Mouse (Mus musculus) megakaryocyte progenitor cell, adult 5-6 weeks (primary cell): ENCODE data around the gene Cytip. TPM values are rescaled to one million over a fixed set of nuclear protein-coding genes. Genes with fewer than 3 reads are reported as not detected.
A peak's percentile ranks its signal among the peaks of the same experiment; 100 is the strongest.

ENCODE experiments used
- ATAC-seq: replicated peaks from 2 replicates; pipeline ENCODE4 v1.8.0; 2016; ENCODE audit warnings: mild to moderate bottlenecking, moderate TSS enrichment, inconsistent platforms; ENCODE audit not compliant: poor library complexity
- total RNA-seq, 2 experiments: library from RNA; stranded (forward) in 1 of 2; stranded (reverse) in 1 of 2; fragments of 157-497, 149-512 nt in 1 of 2; fragments of 200-1000 nt in 1 of 2; gene quantifications; 2 replicates each; pipeline versions ENCODE4 v1.2.3 to v1.2.4; 2015 to 2017

The Cytip gene
- total RNA-seq, 2 experiments from 2014 or later, result 14.7 to 46.1 TPM

GRCm38 (mm10) chr2:58163457-58164181 lies 31.7 kb downstream of the Cytip start:
- ATAC-seq, result peak; percentile 47

DNA sequence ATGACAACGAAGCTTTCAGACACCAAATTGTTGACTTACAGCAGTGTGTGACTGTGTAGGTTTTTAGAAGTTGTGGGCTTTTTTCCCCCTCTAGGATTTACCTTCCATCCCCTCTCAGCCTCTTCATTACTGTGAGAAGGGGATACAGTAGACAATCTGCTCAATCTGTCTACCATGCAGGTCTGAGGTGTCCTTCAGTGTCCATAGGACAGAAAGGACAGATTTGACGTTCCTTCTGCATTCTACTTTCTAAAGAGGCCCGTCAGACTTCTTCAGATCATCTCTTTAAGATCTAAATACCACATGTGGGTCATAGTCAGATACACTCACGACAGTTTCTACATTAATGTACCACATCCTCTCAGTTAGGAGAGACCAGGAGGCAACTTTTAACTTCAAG lies 33.5 kb downstream of the Cytip start:
- no peak for ATAC-seq

- ATAC-seq, result peak; percentile 42
These were observed 34.6 kb downstream of the Cytip start for GRCm38 (mm10) chr2:58160541-58161307.

DNA sequence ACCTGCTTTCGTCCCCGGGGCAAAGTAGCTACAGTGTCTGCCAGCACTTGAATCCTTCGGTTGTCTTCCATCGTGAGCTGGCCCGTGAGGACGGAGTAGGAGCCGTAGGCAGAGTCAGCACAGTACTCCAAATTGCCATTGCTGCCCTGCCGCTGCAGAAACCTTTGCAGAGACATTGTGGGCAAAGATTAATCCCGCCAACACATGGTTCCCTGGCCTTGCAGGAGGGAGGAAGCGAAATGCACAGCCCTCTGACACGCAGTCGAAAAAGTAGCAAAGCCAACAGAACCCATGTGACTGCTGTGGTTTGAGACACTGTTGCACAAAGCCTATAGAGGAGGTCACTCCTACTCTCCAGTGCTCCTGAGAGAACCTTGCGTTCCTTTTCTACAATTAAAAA lies 35.5 kb downstream of the Cytip start:
- ATAC-seq, result peak; percentile 51

DNA sequence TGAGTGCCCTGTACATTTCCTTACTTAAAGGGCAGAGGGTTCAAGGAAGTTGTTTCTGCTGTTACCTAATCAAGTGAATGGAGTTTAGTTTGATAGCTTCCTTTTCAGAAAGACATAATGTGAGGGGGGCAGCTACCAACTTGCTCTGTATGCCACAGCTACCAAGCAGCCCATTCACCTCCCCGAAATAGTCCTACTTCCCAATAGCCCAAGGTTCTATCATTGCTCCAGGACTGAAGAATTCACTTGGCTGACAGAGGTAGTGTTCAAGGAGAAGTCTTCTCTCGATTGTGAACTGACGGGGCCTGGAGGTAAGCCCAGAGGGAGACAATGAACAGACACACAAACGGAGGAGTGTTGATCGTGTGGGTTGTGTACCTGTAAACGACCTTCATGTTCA lies 36.2 kb downstream of the Cytip start:
- no peak for ATAC-seq

DNA sequence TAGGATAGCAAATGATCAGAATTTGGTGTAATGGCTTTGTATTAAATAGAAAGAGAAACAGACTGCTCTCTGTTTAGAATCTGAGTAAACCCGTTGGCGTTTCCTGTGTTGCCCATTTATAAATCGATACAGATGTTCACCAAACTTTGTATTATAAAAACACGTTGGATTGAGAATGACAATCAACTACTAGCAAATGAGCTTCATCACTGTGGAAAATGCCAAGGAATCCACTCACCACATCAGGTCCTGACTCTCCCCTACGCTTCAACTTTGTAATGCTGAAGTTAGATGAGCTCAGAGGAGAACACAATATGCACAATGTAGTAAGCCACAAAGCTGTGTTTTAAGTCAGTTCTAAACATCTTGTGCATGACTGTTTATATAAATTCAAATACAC lies 36.8 kb downstream of the Cytip start:
- ATAC-seq, result no peak

DNA sequence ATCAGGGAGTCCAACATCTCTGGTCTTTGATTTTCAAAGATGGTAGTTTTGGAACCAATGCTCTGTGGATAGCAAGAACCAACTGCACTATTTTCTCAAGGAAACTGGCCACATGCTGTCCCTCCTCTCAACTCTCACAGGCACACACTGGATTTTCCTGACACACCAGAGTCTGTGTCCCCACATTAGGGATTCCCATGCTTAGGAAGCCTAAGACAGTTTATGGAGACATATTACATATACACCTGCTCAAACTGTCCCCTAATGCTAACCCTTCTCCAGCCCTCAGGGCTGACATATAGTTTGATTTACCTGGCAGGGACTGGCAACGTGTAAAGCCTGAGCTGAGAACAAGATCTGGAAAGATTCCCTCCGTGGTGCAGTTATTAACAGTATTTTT lies 37.2 kb downstream of the Cytip start:
- ATAC-seq, result no peak

DNA sequence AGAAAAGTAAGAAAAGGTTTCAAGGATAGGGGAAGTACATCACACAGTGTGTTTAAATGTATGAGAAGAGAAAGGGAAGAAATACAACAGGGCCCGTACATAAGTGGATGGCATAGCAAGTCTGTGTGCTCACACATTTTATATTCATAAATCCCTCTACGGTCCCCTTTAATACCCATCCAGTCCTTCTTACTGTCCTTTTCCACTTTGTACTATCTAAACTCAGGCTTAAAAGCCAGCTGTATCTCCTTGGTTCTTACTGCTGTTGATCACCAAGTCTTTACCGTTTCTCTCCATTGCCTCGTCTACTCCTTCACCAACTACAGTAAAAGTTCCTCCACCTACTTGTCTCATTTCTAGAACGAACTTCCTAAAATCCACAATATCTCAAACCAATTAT lies 37.9 kb downstream of the Cytip start:
- no peak for ATAC-seq

DNA sequence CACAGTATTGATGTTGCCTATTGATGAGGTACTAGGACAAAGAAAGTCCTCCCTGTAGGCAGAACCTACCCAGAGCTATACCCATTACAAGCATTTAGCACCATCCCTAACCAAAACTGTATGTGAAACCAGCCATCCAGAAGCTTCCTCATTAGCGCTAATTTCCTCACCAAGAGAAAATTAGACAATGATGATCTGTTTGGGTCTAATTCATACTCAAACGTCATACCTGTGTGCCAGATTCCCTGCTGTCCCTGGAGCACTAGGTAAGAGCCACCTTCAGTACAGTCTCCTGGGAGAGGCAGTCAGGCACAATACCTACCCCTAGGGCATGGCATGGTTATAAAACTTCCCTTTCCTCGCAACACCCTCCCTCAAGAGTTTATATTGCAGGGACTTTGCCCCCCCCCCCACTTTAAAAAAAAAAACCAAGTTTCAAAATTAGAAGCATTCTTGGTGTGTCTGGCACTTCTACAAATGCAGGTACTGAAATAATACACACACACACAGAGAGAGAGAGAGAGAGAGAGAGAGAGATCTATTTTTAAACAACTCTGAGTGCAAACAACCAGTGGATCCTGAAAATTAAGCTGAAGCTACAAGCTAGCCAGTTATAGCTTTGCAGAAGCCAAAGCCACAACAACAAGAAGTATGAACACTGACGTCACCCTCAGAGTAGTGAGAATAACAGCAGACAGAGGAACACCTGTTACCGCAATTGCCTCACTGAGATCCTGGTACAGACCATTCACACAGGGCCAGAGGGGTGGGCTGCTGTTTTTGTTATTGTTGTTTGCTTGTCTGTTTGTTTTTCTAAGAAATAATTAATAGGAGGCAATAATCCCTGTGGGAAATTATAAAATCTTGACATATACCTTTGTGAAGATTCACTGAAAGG lies 38.6 kb downstream of the Cytip start:
- ATAC-seq, result peak; percentile 54

DNA sequence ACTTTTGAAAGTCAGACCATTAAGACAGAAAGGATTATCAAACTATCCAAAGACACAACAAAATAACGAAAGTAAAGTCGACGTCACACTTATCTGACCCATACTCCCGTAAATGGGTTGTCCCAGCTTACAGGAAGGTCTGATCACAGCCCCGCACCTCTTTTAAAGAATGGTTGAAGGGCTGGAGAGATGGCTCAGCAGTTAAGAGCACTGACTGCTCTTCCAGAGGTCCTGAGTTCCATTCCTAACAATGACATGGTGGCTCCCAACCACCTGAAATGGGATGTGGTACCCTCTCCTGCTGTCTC lies 39.3 kb downstream of the Cytip start:
- ATAC-seq, result no peak

DNA sequence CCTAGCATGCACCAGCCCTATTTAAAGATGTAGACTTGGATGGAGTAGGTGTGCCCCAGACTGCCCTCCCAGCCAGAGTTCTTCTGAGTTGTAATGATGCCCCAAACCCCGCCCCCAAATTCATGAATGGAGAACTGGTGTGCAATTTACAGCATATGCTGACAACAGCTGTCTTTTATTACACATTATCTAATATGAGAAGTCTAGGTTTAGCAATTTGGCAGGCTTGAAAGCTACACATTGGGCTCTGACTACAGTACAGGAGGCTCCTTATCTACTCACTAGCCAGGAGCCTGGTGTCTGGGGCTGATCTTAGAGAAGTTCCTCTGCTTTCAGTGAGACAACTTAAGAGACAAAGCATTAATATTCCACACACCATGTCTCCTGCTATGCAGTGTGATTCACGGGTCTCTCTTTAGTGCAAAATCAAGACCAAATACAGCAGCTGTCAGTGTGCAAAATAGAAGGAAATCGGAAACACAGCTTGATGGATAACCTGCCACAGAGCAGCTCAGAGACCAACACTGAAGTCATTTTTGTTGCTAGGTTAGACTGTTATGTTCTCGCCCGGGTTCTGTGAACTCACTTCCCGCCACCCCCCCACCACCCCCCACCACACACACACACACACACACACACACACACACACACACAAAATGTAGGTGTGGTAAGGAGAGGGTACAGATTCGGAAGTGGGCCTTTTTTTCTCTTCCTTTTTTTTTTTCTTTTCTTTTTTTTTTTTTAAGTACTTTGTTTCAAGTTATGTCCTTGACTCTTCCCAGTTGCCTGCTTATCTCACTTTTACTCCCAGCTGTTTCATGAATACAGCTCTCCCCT lies 39.8 kb downstream of the Cytip start:
- ATAC-seq, result peak; percentile 39

GRCm38 (mm10) chr2:58154555-58154954 lies 40.8 kb downstream of the Cytip start:
- no peak for ATAC-seq

GRCm38 (mm10) chr2:58153742-58154141 lies 41.6 kb downstream of the Cytip start:
- no peak for ATAC-seq

DNA sequence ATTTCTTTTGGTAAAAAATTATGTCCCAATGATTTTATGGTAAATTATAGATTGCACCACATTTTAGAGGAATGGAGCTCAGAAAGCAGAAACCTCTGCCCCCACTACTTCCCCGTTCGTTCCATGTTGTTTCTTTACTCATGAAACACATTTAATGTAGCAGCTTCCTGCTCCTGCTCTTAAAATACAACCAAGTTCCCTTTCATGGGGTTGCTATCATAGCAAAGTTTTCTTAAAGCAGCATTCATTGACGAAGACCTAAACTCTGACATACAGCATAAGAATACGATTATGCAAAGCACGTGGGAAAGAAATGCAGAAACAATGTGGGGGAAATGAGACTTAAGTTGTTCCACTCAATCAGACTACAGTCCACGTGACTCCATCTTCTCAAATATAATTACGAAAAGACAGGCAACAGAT lies 45.3 kb downstream of the Cytip start:
- ATAC-seq, result peak; percentile 78

GRCm38 (mm10) chr2:58146572-58146971 lies 48.8 kb downstream of the Cytip start:
- no peak for ATAC-seq

DNA sequence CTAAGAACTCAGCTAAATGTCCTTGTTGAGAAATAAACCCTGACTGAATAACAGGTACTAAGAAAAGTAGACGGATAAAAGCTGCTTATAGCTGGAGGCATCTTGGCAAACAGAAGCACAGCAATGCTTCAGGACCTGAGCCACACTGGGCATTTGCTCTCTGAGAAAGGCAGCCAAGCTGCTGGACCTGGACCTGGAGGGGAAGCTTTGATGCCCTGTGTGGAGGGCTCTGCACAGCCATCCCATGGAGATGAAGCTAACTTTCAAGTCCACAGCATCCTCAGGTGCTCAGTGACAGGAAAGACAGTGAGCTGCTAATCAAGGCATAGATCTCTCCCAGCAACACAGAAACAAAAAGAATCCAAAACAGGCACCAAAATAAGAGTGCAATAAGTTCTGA lies 54.8 kb downstream of the Cytip start:
- no peak for ATAC-seq

DNA sequence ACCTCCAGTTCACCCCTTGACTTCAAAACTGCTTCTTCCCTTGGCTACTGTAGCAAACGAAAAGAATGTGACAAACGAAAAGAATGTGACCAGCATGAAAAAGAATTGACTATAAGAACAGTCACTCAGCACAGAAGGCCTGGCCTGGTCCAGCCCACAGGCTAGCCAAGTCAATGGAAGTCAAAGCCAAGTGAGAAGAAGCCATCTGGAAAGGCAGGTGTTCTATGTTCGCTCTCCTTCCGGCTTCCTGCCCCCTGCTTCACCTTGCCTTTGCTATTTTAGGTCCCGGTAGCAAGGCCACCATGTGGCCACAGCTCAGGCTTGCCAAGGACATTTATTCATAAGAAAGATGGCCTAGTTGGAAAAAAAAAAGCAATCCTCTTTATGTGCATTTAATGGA lies 56.7 kb downstream of the Cytip start:
- no peak for ATAC-seq

GRCm38 (mm10) chr2:58137676-58138075 lies 57.7 kb downstream of the Cytip start:
- ATAC-seq, result peak; percentile 84

DNA sequence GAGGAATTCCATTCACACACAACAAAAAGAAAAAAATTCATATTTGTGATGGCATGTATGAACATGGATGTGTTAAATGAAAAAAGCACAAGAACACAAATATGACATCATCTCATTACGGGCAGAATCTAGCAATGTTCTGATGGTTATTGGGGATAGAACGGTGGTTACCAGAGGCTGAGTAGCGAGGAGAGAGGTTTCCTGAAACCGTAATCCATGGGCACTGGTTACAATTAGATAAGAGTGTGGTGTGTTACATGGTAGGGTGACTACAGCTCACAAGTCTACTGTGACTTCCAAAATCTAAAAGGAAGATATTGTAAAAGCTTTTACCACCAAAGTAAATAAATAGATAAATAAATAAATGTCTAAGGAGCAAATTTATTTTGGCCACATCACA lies 58.8 kb downstream of the Cytip start:
- ATAC-seq, result peak; percentile 38

- ATAC-seq, result peak; percentile 27
These were observed 60.3 kb downstream of the Cytip start for GRCm38 (mm10) chr2:58135061-58135463.

- ATAC-seq, result no peak
These were observed 62.7 kb downstream of the Cytip start for GRCm38 (mm10) chr2:58132597-58132996.
